Mouse (Mus musculus): ENCODE data around the gene Fyb. TPM values are rescaled to one million over a fixed set of nuclear protein-coding genes. Genes with fewer than 3 reads are reported as not detected.
A peak's percentile ranks its signal among the peaks of the same experiment; 100 is the strongest.

Gene Fyb
- polyA plus RNA-seq, 1 experiment from 2014 or later: 2.9 TPM

DNA sequence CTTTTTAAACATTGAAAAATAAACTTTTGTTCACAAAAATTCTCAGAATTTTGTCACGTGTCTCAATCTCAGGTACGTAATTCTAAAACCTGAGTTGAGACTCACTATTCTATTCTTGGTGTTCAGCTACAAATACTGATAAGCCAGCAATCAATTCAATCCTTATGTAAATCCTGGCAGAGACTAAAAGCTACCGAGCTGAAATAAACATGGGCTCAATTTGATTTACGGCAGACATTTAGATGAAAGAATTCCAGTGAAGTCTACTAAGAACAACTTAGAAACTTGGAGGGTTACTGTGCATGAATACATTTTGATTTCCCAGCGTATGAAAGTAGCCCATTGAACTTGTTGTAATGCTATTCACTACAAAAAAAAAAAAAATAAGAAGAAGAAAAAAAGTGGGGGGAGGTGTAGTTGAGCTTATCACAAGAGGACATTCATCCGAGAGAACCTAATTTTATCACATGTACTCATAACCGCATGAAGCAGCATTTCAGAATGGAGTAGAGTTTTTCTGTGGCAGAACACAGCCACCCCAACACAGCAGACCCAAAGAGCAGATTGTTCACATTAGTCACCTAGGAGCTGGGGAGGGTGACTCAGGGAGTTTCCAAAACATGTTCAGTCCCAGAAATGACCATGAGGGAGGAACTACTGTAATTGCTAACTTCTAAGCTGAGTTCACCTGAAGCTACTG is 17.1 kb downstream of the Fyb start:
- Histone ChIP-seq H3K4me3 (no peak overlapping the region), H3K36me3 (no peaks in the 10 kb centered on the region), H3K27me3 (ENCODE audit: low read depth, poor library complexity, severe bottlenecking) (no peaks in the 10 kb centered on the region), H3K4me1 (no peaks in the 10 kb centered on the region), H3K27ac (no peak overlapping the region), H3K9me3 (replicated peaks) (no peaks in the 10 kb centered on the region)
- WGBS: 76% methylated on average over 7 of the region's 7 CpGs
- DNase-seq (ENCODE audit: low spot score): no peak

DNA sequence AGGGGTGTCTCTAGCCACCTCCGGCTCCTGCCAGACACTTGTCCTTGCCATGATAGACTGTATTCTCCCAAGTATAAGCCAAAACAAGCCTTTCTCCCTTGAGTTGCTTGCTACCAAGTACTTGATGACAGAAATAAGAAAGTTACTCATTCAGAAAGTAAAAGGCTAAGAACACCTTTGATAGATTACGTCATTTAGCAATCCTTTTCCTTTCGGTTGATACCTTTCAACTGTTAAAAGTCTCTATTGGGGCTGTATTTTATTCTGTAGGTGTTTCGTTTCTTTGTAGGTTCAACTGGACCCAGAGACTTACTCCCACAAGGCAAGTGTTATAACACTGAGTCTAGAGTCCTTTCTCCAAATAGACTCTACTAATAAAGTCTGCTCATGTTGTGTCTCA is 26.3 kb downstream of the Fyb start:
- Histone ChIP-seq H3K4me1 (no peaks in the 10 kb centered on the region), H3K9me3 (replicated peaks) (no peaks in the 10 kb centered on the region), H3K36me3 (no peaks in the 10 kb centered on the region), H3K27ac (no peak overlapping the region), H3K4me3 (no peak overlapping the region), H3K27me3 (ENCODE audit: low read depth, poor library complexity, severe bottlenecking) (no peaks in the 10 kb centered on the region)
- no peak for DNase-seq (ENCODE audit: low spot score)
- 95% methylated on average over 4 of the region's 4 CpGs for WGBS

DNA sequence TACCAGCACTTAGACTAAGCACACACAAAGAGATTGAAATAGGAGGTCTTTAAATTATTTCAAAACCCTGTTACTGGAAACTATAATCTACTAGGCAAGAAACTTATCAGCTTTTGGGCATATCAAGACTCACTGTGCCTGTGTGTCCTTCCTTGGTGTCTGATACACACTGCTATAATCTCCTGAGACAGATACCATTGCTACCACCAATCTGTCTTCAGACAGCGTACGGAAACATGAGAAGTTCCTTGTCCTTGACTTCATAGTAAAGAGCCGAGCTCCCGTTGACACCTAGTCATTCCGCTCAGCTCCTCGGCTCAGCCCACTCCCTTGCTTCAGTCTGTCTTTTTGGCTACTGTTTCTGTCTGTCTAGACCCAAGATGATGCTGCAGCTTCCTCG is 29.2 kb downstream of the Fyb start:
- no peaks in the 10 kb centered on the region for H3K27me3 ChIP-seq (ENCODE audit: low read depth, poor library complexity, severe bottlenecking)
- H3K9me3 ChIP-seq (replicated peaks): no peaks in the 10 kb centered on the region
- H3K4me1 ChIP-seq: no peaks in the 10 kb centered on the region
- no peak overlapping the region for H3K4me3 ChIP-seq
- WGBS: 82% methylated on average over 7 of the region's 7 CpGs
- H3K27ac ChIP-seq: no peak overlapping the region
- H3K36me3 ChIP-seq: no peaks in the 10 kb centered on the region
- no peak for DNase-seq (ENCODE audit: low spot score)

DNA sequence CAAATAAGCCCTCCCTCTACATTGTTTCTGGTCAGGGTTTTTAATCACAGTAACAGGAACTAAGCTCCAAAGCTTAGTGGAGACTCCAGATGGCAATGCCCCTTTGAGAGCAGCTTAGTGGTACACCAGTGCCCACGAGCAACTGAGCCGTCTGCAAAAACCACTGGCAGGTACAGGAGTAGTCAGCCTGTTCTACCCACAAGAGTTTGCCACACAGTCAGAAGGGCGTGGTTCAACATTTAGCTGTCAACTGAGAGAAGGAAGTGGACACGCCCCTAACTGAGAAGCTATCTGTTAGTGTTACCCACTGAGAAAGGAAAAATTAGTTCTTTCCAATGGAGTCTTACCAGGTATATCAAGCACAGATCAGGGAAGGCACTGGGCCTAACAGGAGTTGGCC is 32.1 kb downstream of the Fyb start:
- H3K4me3 ChIP-seq: no peak overlapping the region
- 92% methylated on average over 4 of the region's 4 CpGs for WGBS
- no peak for DNase-seq (ENCODE audit: low spot score)
- no peak overlapping the region for H3K27ac ChIP-seq
- H3K9me3 ChIP-seq (replicated peaks): no peaks in the 10 kb centered on the region
- no peaks in the 10 kb centered on the region for H3K27me3 ChIP-seq (ENCODE audit: low read depth, poor library complexity, severe bottlenecking)
- H3K36me3 ChIP-seq: no peaks in the 10 kb centered on the region
- no peaks in the 10 kb centered on the region; the same call in 1 of the 2 replicates for H3K4me1 ChIP-seq

DNA sequence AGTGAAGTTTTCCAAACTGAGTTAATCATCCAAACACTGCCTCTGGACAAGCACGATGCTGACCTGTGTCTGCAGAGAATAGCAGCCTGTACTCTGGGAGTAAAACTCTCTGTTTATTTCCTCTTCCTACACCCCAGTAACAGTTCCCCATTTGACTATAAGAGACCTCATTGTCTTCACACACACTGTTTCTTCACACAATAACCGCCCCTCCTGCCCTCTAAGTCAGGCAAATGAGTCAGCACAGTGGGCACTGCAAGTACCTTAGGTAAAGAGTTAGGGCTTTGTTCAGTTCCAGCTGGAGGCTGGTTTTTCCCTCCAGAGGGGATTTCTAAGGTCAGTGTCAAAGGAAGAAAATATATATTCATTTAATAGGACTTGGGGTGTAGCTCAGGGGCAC is 32.9 kb downstream of the Fyb start:
- no peaks in the 10 kb centered on the region for H3K36me3 ChIP-seq
- WGBS: 75% methylated on average over 2 of the region's 2 CpGs
- no peaks in the 10 kb centered on the region for H3K9me3 ChIP-seq (replicated peaks)
- no peaks in the 10 kb centered on the region for H3K27me3 ChIP-seq (ENCODE audit: low read depth, poor library complexity, severe bottlenecking)
- H3K4me1 ChIP-seq: no peaks in the 10 kb centered on the region; the same call in 1 of the 2 replicates
- DNase-seq (ENCODE audit: low spot score): no peak
- no peak overlapping the region for H3K4me3 ChIP-seq
- H3K27ac ChIP-seq: no peak overlapping the region

DNA sequence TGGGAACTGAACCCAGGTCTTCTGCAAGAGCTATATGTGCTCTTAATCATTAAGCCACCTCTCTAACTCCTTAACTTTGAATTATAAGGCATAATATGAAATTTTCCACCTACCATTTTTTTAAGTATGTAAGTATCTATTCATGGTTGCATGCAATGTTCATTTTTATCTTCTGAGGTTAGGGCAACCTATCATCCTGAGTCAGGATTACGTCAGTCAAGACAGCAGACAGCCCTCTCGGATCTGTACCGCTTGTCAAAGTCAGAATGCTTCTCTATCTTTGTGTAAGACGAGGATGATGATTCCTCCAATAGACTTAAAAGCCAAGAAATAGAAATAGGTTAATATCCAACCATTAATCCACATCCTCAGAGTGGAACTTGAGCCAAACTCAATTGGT is 33.6 kb downstream of the Fyb start:
- no peaks in the 10 kb centered on the region for H3K9me3 ChIP-seq (replicated peaks)
- 93% methylated on average over 4 of the region's 4 CpGs for WGBS
- DNase-seq (ENCODE audit: low spot score): no peak
- H3K27me3 ChIP-seq (ENCODE audit: low read depth, poor library complexity, severe bottlenecking): no peaks in the 10 kb centered on the region
- no peaks in the 10 kb centered on the region; the same call in 1 of the 2 replicates for H3K4me1 ChIP-seq
- H3K4me3 ChIP-seq: no peak overlapping the region
- H3K27ac ChIP-seq: no peak overlapping the region
- no peaks in the 10 kb centered on the region for H3K36me3 ChIP-seq

DNA sequence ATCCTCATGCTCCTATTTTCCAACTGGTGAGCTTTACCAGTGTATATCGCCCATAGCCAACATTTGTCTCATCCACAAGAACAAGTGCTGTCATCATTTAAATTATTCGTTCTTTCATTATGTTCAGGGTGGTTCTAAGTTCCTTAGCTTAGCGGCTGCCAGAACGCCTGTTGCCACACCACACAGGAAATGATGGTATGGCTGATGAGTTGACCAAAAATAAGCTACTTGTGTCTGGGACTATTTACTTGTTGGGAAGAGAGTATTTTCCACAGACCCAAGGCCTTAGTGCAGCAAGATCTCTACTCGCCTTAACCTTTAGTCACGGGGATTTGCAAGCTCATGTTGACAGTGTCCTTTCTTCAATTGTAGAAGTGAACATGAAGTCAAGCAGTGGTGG is 34.3 kb downstream of the Fyb start:
- H3K4me1 ChIP-seq: no peaks in the 10 kb centered on the region; the same call in 1 of the 2 replicates
- H3K4me3 ChIP-seq: no peak overlapping the region
- no peak overlapping the region for H3K27ac ChIP-seq
- no peaks in the 10 kb centered on the region for H3K27me3 ChIP-seq (ENCODE audit: low read depth, poor library complexity, severe bottlenecking)
- 91% methylated on average over 6 of the region's 6 CpGs for WGBS
- no peaks in the 10 kb centered on the region for H3K9me3 ChIP-seq (replicated peaks)
- no peaks in the 10 kb centered on the region for H3K36me3 ChIP-seq
- DNase-seq (ENCODE audit: low spot score): no peak

DNA sequence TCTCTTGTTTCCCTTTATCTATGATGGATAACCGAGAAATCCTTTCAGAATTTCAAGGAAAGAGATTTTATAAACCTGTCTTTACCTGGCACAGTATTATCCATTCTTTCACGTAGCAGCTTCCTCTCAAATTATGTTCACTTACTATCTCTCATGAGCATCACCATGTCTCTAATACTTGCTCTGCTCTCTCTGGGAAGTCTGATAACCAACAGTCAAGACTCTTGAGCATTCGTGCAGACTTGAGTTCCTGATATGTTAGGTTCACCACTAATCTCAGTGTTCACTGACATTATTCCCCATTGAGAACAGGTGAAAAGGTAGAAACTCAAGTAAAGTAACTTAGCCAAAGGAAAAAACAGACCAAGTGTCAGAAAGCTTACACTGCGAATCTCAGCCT is 34.9 kb downstream of the Fyb start:
- 88% methylated on average over 4 of the region's 4 CpGs for WGBS
- Histone ChIP-seq H3K27ac (no peak overlapping the region), H3K4me1 (no peaks in the 10 kb centered on the region; the same call in 1 of the 2 replicates)

DNA sequence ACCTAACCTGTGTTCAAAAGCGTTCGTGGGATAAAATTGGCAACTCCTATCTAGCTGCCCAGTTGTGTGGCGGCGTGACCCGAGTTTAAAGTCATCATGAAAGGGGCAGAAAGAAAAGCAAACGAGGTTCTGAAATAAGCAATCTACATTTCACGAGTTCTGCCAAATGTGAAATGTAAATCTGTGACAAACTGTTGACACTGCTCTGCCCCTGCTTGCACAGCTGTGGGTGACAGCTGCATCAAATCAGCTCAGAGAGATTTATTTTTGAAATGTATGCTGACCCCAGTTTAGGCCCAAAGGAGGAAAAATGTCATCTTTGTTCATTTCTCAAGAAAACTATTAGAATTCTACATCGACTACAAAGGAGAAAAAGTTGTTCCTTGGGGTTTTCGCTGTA is 36.5 kb downstream of the Fyb start:
- Histone ChIP-seq H3K4me1 (no peaks in the 10 kb centered on the region; the same call in 1 of the 2 replicates), H3K27ac (no peak overlapping the region), H3K27me3 (ENCODE audit: low read depth, poor library complexity, severe bottlenecking) (no peaks in the 10 kb centered on the region), H3K9me3 (replicated peaks) (no peaks in the 10 kb centered on the region), H3K36me3 (no peaks in the 10 kb centered on the region), H3K4me3 (no peak overlapping the region)
- DNase-seq (ENCODE audit: low spot score): no peak
- WGBS: 75% methylated on average over 9 of the region's 9 CpGs

More for the DNA sequence above, 34.9 kb downstream of the Fyb start:
- Histone ChIP-seq H3K4me3 (no peak overlapping the region), H3K27me3 (ENCODE audit: low read depth, poor library complexity, severe bottlenecking) (no peaks in the 10 kb centered on the region), H3K36me3 (no peaks in the 10 kb centered on the region), H3K9me3 (replicated peaks) (no peaks in the 10 kb centered on the region)
- DNase-seq (ENCODE audit: low spot score): no peak

DNA sequence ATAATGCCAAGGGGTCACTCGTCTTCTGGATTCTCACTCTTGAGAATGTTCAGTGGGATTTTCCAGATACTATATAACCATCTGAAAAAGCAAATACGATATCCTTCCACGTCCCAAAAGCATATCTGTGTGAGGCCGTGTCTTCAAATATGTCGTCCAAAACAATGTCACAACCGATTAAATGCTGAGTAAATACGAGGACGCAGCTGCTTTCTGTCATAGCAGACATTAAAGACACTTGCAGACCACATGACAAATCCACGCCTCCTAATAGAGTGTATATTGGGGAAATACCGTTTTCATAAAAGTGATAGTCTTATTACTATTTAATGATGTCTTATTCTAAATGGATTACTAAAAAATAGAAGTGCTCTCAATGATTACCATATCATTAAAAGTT is 38.0 kb downstream of the Fyb start:
- no peak overlapping the region for H3K4me3 ChIP-seq
- H3K9me3 ChIP-seq (replicated peaks): no peaks in the 10 kb centered on the region
- H3K27ac ChIP-seq: no peak overlapping the region
- H3K4me1 ChIP-seq: peaks cover 9% of the 10 kb centered on the region; the same call in 1 of the 2 replicates
- no peaks in the 10 kb centered on the region for H3K36me3 ChIP-seq
- no peak for DNase-seq (ENCODE audit: low spot score)
- 92% methylated on average over 10 of the region's 10 CpGs for WGBS
- no peaks in the 10 kb centered on the region for H3K27me3 ChIP-seq (ENCODE audit: low read depth, poor library complexity, severe bottlenecking)

DNA sequence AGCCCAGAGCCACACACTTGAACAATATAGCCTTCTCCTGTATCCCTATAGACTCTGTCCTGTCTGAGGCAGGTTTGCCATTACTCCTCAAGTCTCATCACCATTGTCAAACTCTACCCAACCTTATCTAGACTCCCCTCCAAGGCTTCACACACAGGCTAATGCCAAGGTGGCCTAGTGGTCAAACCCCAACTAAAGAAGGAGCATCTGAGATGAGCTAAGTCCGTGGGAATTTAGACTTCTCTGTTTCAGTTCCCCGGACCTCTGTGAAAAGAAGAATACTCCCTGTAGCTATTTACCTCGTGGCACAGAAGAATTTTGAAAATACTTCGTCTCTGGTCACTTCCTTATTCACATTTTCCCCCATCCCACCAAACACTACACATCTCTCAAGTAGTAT is 39.5 kb downstream of the Fyb start:
- no peak overlapping the region for H3K27ac ChIP-seq
- H3K4me3 ChIP-seq: no peak overlapping the region
- no peaks in the 10 kb centered on the region for H3K27me3 ChIP-seq (ENCODE audit: low read depth, poor library complexity, severe bottlenecking)
- no peaks in the 10 kb centered on the region for H3K36me3 ChIP-seq
- peaks cover 9% of the 10 kb centered on the region; the same call in 1 of the 2 replicates for H3K4me1 ChIP-seq
- WGBS: 87% methylated on average over 4 of the region's 4 CpGs
- H3K9me3 ChIP-seq (replicated peaks): no peaks in the 10 kb centered on the region
- no peak for DNase-seq (ENCODE audit: low spot score)

DNA sequence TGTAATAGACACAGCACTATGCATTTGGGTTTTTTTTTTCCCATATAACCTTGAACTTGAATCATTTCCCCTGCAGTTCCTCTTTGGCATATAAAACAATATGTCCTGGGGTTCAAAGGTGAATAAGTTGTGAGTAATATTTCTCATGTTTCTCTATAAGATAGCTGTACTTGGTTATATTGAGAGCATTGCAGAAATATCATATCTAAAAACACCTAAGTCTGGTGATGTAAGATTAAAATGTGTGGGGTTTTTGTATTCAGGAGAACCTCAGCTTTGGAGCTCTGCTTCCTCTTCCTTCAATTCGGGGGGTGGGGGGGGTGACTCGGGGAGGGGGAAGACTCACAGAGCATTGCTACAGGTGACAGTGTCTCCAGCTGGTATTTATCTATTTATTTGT is 40.0 kb downstream of the Fyb start:
- Histone ChIP-seq H3K4me1 (peaks cover 9% of the 10 kb centered on the region; the same call in 1 of the 2 replicates), H3K36me3 (no peaks in the 10 kb centered on the region), H3K27ac (no peak overlapping the region), H3K27me3 (ENCODE audit: low read depth, poor library complexity, severe bottlenecking) (no peaks in the 10 kb centered on the region), H3K4me3 (no peak overlapping the region), H3K9me3 (replicated peaks) (no peaks in the 10 kb centered on the region)
- 92% methylated on average over 2 of the region's 2 CpGs for WGBS
- no peak for DNase-seq (ENCODE audit: low spot score)

DNA sequence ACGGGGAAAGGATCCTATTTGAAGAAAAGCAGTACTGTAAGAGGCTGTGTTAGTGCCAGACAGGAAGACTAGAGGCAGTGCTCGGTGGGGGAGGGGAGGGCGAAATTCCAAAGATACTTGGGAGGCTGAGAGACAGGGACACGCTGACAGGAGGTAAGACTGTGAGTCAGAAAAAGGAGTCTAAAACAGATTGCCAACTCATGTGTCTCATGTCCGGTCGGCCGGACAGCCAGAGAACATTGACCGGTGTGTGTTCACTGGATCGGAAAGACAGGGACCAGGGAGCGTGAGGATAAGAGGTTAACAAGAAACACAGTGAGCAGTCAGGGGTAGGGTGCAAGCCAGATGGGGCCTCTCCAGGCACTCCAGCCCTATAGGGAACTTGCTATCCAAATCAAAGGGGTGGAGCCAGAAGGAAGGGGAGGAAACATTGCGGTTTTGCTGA is 42.3 kb downstream of the Fyb start:
- peak; percentile 52 for DNase-seq (ENCODE audit: low spot score)
- H3K27ac ChIP-seq: no peak overlapping the region
- H3K27me3 ChIP-seq (ENCODE audit: low read depth, poor library complexity, severe bottlenecking): no peaks in the 10 kb centered on the region
- peak overlapping the region; percentile 21 for H3K4me3 ChIP-seq
- no peaks in the 10 kb centered on the region for H3K9me3 ChIP-seq (replicated peaks)
- H3K36me3 ChIP-seq: no peaks in the 10 kb centered on the region
- peaks cover 9% of the 10 kb centered on the region; the same call in 1 of the 2 replicates for H3K4me1 ChIP-seq
- 28% methylated on average over 11 of the region's 11 CpGs for WGBS

DNA sequence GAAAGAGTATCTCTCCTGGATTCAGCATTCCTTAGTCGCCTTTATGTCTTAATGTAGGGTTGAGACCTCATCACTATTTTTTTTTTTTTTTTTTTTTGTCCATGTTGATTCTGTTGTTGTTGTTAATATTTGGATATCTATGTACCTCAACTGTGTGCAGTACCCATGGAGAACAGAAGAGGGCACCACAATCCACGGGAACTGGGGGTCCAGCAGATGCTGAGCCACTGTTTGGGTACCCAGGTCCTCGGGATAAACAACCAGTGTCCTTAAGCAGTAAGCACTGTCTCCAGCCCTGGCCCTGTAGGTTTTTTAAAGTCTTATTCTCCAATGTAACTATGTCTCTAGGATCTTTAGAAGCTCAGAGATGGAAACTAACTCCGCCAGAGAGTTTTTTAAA is 43.2 kb downstream of the Fyb start:
- H3K27ac ChIP-seq: no peak overlapping the region
- no peaks in the 10 kb centered on the region for H3K36me3 ChIP-seq
- H3K4me1 ChIP-seq: peaks cover 9% of the 10 kb centered on the region; the same call in 1 of the 2 replicates
- DNase-seq (ENCODE audit: low spot score): no peak
- WGBS: 96% methylated on average over 4 of the region's 4 CpGs
- H3K4me3 ChIP-seq: no peak overlapping the region
- H3K9me3 ChIP-seq (replicated peaks): no peaks in the 10 kb centered on the region
- H3K27me3 ChIP-seq (ENCODE audit: low read depth, poor library complexity, severe bottlenecking): no peaks in the 10 kb centered on the region

Data from limb, embryonic 10.5 days (tissue).